Mouse (Mus musculus) kidney, postnatal 10 days (tissue): Measurements from ENCODE around the gene Wdr59.
A peak's percentile ranks its signal among the peaks of the same experiment; 100 is the strongest.

Experiments used
- DNase-seq: peaks from one replicate; pipeline ENCODE4 v3.0.0; 2021; ENCODE audit warnings: mixed read lengths

Gene Wdr59

DNA sequence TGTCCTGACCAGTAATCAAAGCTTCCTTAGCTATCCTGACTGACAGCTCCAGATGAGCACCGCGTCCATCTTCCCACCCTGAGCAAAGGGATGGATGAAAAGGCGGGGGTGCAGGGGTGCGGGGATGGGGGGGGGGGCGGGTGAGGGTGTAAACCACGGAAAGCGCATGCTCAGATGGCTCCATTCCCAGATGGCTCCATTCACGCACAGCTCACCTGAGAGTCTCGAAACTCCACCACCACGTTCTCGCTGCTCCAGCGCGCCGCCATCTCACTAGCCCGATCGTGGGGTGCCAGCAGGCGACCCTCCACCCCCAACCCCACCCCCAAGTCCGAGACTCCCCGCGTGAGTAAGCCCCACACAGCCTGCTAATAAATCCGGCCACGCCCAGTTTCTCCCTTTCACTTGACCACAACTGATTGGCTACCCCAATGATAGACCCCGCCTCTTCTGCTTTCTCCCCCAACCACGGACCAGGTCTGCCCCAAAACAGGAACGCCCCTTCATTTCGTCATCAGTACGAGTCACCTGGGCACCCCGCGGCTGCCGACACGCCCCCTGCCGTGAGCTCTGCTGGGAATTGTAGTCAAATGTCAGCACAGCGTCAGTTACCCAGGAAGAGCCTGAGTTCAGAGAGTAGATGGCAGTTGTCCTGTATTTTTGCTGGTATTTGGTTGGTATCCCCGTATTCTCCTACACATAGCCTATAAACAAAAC lies at the start of gene Wdr59:
Gene Wdr59, minus strand, starts transcription at position 380 of the 717 bp plus-strand sequence.
- DNase-seq, result peak; percentile 98

DNA sequence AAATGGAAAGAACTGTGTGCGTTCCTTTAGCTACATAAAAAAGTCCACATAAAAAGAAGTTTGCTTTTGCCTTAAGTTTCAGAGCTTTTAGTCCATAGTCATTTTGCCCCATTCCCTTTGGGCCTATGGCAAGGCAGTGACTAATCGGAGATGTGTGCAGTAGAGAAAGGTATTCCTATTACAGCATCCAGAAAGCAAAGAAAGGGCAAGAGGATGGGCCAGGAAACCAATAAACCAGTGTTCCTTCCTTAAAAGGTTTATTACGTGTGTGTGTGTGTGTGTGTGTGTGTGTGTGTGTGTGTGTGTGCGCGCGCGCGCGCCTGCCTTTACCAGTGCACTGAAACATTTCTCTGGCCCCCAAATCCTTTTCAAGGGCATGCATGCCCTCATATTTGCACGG lies 49.8 kb upstream of the Wdr59 start:
- DNase-seq, result no peak

DNA sequence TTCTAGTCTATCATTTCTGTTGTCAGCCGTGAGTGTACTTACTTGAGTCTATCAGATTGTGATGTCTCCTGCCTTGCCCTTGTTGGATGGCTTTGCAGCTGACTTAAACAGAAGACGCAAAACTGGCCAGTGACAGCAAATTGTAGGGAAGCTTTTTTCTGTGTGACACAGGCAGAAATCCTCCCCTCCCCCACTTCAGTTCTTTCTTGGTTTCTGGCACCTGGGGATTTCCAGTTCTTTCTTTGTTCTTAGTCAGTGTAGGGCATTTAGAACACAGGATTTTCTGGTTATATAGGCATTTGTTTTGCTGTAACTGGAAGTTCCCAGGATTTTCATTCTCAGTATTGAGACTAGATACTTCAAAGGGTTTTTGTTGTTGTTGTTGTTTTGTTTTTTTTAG lies 48.5 kb upstream of the Wdr59 start:
- DNase-seq, result no peak

DNA sequence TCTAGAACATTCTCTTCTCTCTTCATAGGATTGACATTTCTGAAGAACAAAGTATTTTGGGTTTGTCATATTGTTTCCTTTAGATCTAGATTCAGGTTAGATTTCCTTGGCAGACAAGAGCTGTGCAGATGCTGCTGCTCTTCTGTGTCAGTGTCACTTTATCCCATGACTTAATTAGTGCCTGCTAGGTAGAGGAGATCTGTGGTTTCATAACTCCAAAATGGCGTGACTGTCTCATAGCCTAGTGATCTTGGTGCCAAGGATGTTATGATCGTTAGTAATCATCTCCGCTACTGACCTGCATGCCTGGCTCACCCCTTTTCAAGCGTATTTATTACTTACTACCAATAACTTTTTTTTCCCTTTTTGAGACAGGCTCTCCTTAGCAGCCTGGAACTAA lies 48.0 kb upstream of the Wdr59 start:
- DNase-seq, result no peak

DNA sequence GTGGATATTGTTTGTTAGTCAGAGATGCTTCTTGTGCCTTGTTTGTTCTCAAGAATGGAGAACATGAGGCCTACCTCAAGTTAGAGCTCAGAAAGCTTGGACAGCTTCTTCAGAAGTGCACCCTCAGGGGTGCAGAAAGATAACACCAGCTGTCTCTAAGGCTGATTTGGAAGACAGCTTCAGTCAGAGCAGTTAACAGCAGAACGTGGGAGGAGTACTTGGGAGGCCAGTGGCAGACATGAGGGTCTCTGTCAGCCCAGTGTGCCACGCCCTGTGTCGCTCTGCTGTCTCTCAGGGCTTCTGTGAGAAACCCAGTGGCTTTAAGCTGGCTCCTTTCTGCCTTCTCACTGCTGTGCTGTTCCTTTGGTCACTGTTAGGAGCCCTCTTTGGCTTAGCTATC lies 46.1 kb upstream of the Wdr59 start:
- DNase-seq, result no peak

DNA sequence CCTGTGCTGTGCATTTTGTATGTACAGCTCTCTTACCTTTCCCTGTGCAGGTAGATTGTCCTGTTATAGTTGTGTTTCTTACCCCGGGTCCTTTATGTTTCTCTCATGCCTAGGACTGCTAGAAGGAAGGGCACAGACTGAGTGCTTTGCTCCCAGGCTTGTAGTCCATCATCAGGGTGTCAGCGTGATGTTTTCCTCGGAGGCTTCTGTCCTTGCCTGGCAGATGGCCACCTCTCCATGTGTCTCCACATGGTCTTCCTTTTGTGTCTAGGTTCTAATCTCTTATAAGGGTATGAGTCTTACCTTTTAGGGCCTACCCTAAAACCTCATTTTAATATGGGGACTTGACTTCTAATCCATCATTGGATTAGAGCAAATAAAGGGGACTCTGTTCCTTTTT lies 45.7 kb upstream of the Wdr59 start:
- peak; percentile 30 for DNase-seq

DNA sequence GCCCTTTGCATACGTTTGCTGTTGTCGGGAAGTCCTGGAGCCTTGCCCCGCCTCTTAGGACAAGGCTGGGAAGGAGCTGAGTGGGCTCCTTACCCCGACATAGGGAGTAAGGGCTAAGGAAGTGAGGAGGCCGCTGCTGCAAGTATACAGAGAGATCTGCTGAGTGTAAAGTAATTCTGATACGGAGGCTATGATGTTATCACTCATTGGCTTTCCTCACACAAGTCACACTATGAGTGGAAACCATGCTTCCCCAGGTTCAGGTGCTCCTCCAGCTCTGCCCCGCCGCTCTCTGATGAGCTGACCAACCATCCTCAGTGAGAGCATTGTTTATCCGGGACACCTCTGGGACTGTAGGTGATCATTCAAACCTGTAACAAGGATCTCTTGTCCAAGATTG lies 44.4 kb upstream of the Wdr59 start:
- DNase-seq, result no peak

DNA sequence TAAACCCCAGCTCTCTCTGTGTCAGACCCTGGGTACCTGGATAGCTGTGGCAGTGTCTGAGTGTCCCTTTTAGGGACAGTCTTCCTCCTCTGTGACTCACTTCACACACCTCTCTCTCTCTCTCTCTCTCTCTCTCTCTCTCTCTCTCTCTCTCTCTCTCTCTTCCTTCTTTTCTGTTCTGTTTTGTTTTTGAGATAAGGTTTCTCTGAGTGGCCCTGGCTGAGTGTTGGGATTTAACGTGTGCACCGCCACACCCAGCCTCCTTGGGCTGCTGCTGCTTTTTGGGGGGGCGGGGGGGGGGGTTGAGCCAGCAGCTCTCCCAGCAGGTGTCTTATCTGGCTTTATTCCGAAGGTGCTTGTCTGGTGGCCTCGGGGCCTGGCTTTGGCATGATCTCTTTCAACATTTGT lies 43.9 kb upstream of the Wdr59 start:
- DNase-seq, result no peak

DNA sequence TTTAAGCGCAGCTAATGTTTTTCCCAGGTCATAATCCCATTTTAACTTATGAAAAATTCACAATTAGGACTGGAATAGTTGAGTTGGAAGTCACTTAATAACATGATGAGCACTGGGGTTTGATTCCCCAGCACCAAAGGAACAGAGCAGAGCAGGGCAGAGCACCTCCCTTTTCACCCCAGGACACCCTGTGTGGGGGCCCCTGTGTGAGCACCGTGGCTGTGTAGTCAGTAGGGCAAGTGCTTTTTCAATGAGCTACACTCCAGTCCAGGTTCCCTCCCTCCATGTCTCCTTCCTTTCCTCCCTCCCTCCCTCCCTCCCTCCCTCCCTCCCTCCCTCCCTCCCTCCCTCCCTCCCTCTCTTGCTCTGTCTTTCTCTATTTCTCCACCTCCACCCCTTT lies 42.2 kb upstream of the Wdr59 start:
- DNase-seq, result no peak

DNA sequence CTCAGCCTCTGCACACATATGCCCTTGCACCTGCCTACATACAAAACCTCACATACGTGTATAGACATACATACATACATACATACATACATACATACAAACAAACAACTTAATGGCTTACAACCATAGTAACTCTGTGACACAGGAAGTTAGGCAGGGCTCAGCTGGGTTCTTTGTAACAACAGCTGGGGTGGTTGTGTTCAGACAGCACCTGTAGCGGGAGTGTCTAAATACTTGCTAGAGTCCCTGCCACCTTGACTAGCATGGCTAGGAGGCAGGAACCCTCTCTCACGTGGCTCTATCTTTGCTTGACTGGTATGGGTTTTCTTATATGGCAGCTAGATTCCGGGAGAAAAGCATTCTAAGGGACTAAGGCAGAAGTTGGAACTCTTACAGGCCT lies 41.8 kb upstream of the Wdr59 start:
- no peak for DNase-seq

DNA sequence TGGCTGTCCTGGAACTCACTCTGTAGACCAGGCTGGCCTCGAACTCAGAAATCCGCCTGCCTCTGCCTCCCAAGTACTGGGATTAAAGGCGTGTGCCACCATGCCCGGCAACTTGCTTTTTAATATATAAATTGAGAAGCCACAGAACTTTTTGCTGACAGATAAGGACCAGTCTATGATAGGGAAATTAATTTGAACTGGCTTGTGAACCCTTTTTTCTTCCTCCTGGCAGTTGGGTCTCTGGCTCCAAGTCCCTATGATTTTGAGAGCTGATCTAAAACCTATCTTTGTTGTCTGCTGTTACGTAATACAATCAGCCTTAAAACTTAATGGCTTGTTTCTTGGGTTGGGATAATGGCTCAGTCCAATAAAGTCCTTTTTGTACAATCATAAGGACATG lies 41.2 kb upstream of the Wdr59 start:
- DNase-seq, result no peak

DNA sequence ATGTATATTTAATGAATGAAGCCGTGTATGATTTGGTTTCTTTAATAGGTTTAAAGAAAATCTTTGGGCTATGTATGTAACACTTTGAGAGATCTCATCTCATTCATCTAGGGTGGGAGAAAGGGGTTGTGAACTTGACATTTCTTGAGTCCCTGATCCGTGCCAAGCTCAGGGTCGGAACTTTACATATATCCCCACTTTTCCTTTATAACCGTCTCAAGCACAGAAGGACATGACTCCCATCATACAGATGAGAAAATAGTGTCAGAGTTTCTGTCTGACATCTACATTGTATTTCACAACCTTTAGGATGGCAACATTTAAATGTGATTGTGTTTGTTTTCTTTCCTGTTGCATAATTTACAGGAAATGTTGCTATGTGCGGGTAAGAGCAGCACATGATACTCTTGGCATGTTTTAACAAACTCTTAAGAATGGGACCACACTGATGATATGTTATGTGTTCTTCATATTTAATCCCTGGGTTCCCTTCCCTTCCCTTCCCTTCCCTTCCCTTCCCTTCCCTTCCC lies 40.4 kb upstream of the Wdr59 start:
- no peak for DNase-seq

DNA sequence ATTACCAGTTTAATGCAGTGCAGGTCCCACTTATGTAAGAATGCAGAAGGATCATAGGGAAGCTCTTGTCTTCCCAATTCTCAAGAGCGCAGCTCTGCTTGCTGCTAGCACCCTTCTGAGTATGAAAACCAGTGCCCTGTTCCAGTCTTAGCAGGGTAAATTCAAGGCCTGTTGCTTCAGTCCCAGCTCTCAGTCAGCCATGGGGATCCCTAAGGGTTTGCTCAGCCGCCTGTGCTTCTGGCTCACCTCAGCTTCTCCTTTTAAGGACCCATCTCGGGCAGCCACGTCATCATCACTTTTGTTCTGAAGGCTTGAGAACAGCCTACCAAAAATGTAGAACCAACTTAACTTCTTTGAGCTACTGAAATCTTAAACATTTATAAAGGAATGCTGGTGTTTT lies 39.9 kb upstream of the Wdr59 start:
- no peak for DNase-seq

DNA sequence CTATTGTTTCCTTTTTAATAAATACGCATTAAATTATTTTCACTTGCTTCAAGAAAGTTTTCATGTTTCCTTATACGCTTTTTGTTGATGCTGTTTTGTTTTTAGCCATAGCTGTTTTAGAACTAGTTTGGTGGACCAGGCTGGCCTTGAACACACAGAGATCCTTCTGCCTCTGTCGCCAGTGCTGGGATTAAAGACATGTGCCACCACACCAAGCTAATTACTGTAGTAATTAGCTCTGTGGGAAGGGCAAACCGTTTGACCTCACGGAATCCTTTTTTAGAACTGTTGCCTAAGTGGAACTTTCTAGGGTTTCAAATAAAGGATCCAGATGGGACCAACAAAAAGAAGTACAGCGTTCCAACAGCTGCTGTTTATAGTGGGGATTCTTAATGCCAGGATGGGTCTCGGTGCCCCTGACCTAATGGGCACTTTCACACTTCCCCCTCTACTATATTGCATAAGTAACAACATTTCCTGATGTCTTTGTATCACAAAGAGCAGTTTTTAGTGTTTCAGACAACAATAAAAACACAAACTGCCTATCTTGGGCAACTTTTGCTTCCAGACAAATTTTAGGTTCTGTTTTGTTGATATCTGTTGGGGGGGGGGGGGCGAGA lies 29.7 kb upstream of the Wdr59 start:
- DNase-seq, result no peak

DNA sequence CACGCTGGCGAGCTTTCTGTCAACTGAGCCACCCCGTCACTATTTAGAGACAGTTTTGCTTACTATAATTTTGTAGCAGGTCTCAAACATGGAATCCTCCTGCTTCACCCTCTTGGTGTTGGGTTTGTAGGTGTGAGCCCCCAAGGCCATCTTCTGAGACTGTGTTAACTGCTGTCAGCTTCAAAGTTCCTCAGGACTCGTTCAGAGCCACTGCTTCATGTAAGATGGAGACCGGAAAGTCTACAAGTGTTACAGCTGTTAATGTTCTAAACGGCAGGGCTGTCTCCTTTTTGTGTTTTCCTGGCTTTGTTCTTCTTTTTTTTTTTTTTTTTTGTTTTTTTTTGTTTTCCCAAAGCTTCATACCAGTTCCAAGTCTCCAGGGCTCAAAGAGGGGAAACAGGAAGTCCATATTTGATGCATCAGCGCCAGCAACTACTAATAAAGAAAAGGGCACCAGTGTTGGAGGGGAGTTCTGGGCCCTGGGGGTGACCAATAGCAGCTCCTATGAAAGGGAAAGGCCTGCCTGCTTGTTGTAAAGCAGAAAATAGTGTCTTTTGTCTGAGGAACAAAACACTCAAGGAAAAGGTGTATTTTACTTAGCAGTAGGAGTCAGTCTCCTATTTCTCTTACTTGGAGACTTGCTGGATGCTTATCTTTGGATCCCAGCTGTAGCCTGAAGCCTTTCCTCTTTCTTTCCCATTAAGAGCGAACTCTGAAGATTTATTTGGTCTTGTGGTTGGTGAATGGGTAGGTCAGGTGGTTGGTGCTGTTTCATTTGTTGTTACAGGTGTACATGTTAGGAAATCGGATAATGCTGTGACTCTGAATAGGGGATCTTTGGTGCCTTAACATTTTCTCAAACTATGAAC lies 28.3 kb upstream of the Wdr59 start:
- peak; percentile 37 for DNase-seq

DNA sequence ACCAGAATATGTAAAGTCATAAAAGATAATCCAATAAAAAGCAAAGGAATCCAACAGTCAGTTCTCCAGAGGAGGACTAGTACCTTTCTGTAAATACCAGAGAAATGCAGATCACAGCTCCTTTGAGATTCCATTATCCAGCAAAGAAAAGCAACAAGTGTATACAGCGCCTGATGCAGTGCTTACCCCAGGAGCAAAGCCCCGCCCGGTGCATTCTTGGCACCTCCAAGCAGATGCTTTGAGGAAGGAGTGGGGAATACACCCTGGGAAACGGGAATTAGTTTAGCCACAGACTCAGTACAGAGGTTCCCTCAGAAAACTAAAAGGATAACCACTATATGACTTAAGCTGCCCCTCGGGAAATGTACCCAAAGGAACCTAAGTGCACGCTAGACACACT lies 26.3 kb upstream of the Wdr59 start:
- DNase-seq, result no peak

DNA sequence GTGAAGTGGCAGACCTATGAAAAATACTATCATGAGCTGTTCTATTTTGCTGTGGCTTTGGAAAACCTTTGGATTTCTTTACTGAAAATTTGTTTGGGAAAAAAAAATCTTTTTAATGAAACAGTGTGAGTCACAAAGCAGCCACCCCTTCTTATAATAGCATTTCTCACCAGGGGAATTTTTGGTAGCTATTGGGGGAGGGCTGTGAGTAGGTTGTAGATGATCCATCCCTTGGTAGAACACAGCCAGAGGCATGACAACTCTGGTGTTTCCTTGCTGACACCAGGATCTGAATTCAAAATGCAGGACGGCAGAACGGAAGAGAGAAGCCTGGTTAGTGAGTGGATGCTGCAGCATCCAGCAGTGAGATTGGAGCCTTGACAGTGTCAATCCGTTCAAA lies 25.3 kb upstream of the Wdr59 start:
- DNase-seq, result no peak

DNA sequence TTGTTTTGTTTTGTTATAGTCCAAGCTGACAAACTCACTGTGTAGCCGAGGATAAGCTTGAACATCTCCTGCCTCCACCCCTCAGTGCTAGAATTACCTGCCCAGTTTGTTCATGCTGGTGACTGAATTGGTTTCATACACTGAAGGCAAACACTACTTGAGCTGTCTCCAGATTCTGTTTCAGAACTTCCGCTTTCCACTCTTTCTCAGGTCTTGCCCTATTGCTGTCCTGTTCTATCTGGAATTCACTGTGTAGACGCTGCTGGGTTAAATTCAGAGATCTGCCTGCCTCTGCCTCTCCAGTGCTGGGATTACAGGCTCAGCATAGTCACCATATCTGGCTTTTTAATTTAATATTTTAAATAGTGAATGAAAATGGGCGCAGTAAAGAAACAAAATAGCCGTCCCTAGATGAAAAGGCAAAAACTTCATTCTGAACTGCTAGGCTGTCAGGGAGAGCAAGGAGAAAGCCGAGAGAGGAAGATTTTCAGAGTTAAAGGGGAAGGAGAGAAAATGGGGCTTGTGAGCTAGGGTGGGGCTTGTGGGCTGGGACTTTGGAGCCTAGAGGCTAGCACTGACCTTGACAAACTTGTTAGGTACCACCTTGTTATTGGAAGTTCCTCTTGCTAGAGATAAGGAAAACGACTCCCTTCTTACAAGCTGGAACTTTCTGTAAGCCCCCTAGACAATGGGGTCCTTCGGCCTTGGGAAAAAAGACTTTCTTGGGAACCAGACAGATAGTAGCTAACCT lies 23.7 kb upstream of the Wdr59 start:
- DNase-seq, result no peak

DNA sequence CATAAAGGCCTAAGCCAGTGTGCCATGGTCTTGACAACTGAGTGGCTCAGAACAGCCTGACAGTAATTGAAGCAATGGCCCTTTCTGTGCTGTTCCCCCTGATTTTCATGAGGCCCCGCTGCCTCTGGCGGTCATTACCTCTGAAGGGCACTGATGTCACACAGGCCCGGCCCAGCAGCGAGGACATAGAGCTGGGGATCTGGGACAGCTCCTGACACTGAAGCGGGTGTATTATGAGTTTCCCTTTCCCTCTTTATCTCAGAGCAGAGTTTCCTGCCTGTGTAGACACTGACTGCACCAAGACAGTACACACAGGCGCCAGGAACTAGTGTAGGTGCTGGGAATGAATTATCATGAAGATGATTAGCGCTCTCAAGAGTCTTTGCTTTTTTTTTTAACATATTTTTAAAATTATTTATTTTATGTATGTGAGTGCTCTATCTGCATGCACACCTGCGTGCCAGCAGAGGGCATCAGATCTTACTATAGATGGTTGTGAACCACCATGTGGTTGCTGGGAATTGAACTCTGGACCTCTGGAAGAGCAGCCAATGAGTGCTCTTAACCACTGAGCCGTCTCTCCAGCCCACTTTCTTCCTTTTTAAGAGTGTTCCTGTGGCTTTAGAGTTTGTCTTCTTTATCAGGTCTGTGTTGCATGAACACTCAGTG lies 22.0 kb upstream of the Wdr59 start:
- no peak for DNase-seq

DNA sequence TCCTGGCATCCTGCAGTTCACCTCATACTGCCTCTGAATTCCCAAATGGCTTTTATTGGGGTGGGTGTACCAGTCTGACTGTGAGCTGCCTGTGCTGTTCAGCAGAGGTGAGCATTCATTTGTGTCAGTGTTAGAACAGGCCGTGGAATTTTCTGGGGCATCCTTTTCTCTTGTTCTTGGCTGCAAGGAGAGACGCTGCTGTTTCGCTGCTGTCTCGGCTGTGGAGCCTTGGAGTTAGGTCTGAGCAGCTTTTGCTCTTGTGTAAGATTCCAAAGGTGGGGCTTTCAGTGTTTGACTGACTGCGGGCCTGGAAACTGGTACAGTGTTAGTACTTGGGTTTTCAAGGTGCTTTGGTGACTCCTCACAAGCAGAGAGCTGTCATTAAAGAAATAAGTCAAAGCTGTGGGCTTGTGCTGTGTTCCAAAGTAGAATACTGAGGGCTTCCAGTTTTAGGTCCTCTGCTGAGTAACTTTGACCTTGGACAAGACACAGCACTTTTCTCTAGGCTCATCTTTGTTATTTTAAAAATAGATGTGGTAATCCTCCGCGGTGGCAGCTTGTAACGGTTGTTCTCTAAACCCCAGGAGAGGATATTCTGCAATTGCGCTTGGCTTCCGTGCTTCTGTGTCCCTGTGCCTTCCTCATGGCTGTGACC lies 17.7 kb upstream of the Wdr59 start:
- DNase-seq, result no peak

DNA sequence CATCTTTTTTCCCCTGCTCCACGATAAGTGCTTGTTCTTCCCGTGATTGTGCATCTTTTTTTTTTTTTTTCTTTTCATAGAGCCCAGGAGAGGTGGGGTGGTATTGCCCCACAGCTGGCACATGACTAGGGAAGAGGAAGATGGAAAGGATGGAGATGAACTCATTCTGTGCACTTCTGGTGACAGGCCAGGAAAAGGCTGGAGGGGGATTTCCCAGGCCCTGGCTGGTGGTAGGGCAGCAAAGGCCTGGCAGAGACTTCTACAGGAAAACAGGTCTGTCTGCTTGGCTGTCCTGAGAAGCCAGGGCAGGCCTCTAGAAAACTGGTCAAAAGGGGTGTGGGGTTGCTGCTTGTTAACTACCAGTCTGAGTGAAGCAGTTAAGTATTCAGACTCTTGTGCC lies 16.3 kb upstream of the Wdr59 start:
- peak; percentile 58 for DNase-seq

DNA sequence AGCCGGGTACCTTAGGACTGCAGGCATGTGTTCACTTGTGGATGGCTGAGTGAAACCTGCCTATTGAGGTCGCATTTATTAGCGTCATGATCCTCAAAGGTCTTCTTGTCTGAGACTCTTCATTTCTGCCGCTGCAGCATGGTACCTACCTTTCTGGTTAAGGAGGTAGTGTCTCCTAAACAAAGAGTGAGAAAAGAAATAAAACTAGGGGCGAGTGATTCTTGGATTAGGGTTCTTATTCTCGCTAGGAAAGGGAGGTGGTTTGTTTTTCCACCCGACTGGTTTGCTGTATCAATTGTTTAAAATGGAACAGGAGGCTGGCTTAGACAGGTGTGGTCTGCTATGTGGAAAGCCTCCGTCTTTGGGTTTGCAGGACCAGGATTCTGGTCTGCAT lies 15.9 kb upstream of the Wdr59 start:
- no peak for DNase-seq
